Mouse (Mus musculus) limb, embryonic 12.5 days (tissue): ENCODE results near the gene Gm10799. TPM values are rescaled to one million over a fixed set of nuclear protein-coding genes. Genes with fewer than 3 reads are reported as not detected.
A peak's percentile ranks its signal among the peaks of the same experiment; 100 is the strongest.

Source experiments
- ATAC-seq: fragments of 200-750 bp; cut with Nextera tagmentation; 2 replicates; pipeline ENCODE4 v1.8.0; 2017; ENCODE audit warnings: low read depth, moderate TSS enrichment; ENCODE audit not compliant: insufficient number of reproducible peaks, insufficient read depth, low FRiP score, low TSS enrichment
- H3K27ac ChIP-seq: fragments of 300-500 bp; sonication (generic); 2 replicates; pipeline ENCODE4 v1.5.1; 2016; ENCODE audit warnings: mild to moderate bottlenecking, moderate library complexity
- H3K27me3 ChIP-seq: fragments of 300-500 bp; sonication (generic); 2 replicates; pipeline ENCODE4 v1.6.1; 2016; ENCODE audit warnings: mild to moderate bottlenecking, moderate library complexity
- H3K36me3 ChIP-seq: fragments of 300-500 bp; sonication (generic); 2 replicates; pipeline ENCODE4 v1.6.1; 2016; ENCODE audit warnings: mild to moderate bottlenecking, moderate library complexity
- H3K4me1 ChIP-seq: fragments of 300-500 bp; sonication (generic); replicated peaks from 2 replicates; pipeline ENCODE4 v1.6.1; 2016
- H3K4me2 ChIP-seq: fragments of 300-500 bp; sonication (generic); 2 replicates; pipeline ENCODE4 v1.6.1; 2016; ENCODE audit warnings: mild to moderate bottlenecking, moderate library complexity
- H3K4me3 ChIP-seq: fragments of 300-500 bp; sonication (generic); replicated peaks from 2 replicates; pipeline ENCODE4 v1.5.1; 2016; ENCODE audit warnings: mild to moderate bottlenecking
- H3K9ac ChIP-seq: fragments of 300-500 bp; sonication (generic); replicated peaks from 2 replicates; pipeline ENCODE4 v1.6.1; 2016; ENCODE audit warnings: mild to moderate bottlenecking, moderate library complexity
- H3K9me3 ChIP-seq: fragments of 300-500 bp; sonication (generic); 2 replicates; pipeline ENCODE4 v1.6.1; 2016; ENCODE audit warnings: mild to moderate bottlenecking, moderate library complexity
- WGBS: fragments of 180-500 bp; shearing (Covaris S2); methylation state at CpG from one replicate; pipeline ENCODE4 v1.1.7; 2016; 5-methylcytosine and 5-hydroxymethylcytosine counted together
- polyA plus RNA-seq: library from polyadenylated mRNA; unstranded; fragments of >200 nt; fragmentation: Nextera tagmentation; extraction: Ambion mirVana; gene quantifications from 2 replicates; pipeline ENCODE4 v1.2.1, GENCODE M21; 2016

Gm10799 gene
- polyA plus RNA-seq, 1 experiment from 2014 or later = not detected

DNA sequence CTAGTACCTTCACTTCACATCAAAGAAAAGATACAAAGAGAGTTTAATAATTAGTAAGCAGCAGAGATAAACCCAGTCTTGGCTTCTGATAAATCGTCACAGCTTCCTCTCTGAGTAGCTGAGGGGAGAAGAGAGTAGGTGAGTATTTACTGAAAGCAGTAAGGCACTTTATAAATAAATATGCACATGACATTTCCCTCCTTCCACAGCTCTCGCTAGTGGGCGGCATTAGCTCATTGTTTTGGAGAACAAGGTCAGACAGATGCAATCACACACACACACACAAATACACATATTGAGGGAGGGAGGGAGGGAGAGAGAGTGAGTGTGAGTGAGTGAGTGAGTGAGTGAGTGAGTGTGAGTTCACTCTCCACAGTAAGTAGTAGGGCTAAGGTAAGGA lies 32.0 kb downstream of the Gm10799 start:
- Histone ChIP-seq H3K36me3 (peaks cover 73% of the 10 kb centered on the region), H3K4me1 (no peaks in the 10 kb centered on the region), H3K27ac (no peak overlapping the region), H3K9ac (no peak overlapping the region), H3K9me3 (no peaks in the 10 kb centered on the region), H3K4me2 (no peak overlapping the region), H3K4me3 (no peak overlapping the region), H3K27me3 (no peaks in the 10 kb centered on the region)
- 86% methylated on average over 3 of the region's 3 CpGs for WGBS
- ATAC-seq = no peak

DNA sequence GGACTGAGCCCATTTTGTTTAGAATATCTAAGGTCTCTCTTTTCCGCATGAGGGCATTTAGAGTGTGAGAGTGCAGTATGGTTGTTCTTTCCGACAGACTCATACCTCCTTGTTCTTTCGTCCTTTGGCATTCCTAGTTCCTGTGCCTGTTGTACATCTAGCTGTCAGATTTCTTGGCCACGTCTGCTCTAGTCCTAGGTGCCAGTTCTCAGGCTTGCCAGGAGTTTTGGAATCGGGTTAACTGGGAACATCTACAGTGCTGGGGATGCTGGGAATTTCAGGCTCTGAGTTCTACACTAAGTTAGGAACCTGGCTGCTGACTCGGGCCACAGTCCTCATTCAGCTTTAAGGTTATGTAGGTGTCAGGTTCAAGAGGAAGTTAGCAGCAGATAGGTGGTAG lies 32.8 kb downstream of the Gm10799 start:
- no peaks in the 10 kb centered on the region for H3K27me3 ChIP-seq
- H3K9ac ChIP-seq = no peak overlapping the region
- H3K4me2 ChIP-seq = no peak overlapping the region
- WGBS = 88% methylated on average over 6 of the region's 6 CpGs
- no peaks in the 10 kb centered on the region for H3K9me3 ChIP-seq
- H3K4me1 ChIP-seq = no peaks in the 10 kb centered on the region
- H3K36me3 ChIP-seq = peaks cover 69% of the 10 kb centered on the region
- ATAC-seq = no peak
- no peak overlapping the region for H3K4me3 ChIP-seq
- no peak overlapping the region for H3K27ac ChIP-seq

GRCm38 (mm10) chr2:104034832-104035472 lies 33.4 kb downstream of the Gm10799 start:
- Histone ChIP-seq H3K9ac (no peak overlapping the region), H3K4me3 (no peak overlapping the region), H3K4me2 (no peak overlapping the region), H3K27me3 (no peaks in the 10 kb centered on the region), H3K4me1 (peaks cover under 1% of the 10 kb centered on the region), H3K36me3 (peaks cover 64% of the 10 kb centered on the region), H3K27ac (no peak overlapping the region), H3K9me3 (no peaks in the 10 kb centered on the region)
- no peak for ATAC-seq
- WGBS = 32% methylated on average over 3 of the region's 3 CpGs

- Histone ChIP-seq H3K27ac (no peak overlapping the region), H3K36me3 (peaks cover 46% of the 10 kb centered on the region), H3K9ac (no peak overlapping the region), H3K9me3 (no peaks in the 10 kb centered on the region), H3K4me2 (no peak overlapping the region), H3K4me1 (peaks cover 16% of the 10 kb centered on the region), H3K27me3 (no peaks in the 10 kb centered on the region), H3K4me3 (no peak overlapping the region)
- 91% methylated on average over 3 of the region's 3 CpGs for WGBS
- no peak for ATAC-seq
Observed at GRCm38 (mm10) chr2:104032056-104032455, 36.3 kb downstream of the Gm10799 start.

GRCm38 (mm10) chr2:104030381-104030780 lies 38.0 kb downstream of the Gm10799 start:
- Histone ChIP-seq H3K9ac (no peak overlapping the region), H3K27me3 (no peaks in the 10 kb centered on the region), H3K36me3 (peaks cover 31% of the 10 kb centered on the region), H3K9me3 (no peaks in the 10 kb centered on the region), H3K4me3 (no peak overlapping the region), H3K4me2 (no peak overlapping the region), H3K27ac (no peak overlapping the region), H3K4me1 (peaks cover 16% of the 10 kb centered on the region)
- 84% methylated on average over 3 of the region's 3 CpGs for WGBS
- no peak for ATAC-seq

GRCm38 (mm10) chr2:104029074-104029473 lies 39.3 kb downstream of the Gm10799 start:
- Histone ChIP-seq H3K36me3 (peaks cover 20% of the 10 kb centered on the region), H3K27me3 (no peaks in the 10 kb centered on the region), H3K4me1 (peaks cover 16% of the 10 kb centered on the region), H3K9me3 (no peaks in the 10 kb centered on the region), H3K4me2 (peak overlapping the region; percentile 80), H3K4me3 (peak overlapping the region; percentile 87), H3K9ac (peak overlapping the region; percentile 89; the same call in 1 of the 2 replicates), H3K27ac (no peak overlapping the region)
- 86% methylated on average over 2 of the region's 2 CpGs for WGBS
- no peak for ATAC-seq

DNA sequence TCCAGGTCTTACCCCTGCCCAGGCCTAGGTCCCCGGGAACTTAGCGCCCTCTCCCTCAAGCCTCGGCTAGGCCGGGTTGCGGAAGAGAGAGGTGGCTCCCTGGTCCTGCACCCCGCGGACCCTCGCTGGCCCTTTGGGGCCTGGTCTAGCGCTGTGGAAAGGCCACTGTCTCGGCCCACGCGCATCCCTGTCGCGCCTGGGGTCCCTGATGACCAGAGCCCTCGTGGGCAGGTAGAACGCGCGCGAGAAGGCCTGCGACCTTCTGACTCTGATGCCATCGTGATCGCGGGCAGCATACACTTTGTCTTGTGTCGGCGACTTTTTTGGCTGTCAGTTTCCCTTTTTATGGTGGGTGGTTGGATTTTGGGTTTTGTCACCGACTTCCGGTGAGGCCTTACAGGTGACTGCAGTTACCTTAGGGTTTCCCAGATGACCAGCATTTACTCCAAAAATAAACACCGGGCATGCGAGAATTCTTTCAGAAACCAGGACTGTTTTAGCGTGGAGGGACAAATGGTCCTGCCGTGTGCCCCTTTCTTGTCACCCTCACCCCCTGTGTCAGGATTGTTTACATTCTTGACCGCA lies 40.1 kb downstream of the Gm10799 start, which contains the start of gene 4931422A03Rik:
Gene 4931422A03Rik, minus strand, starts transcription at position 223 of the 585 bp plus-strand sequence.
- peak; percentile 50; the same call in 1 of the 2 replicates for ATAC-seq
- Histone ChIP-seq H3K27me3 (no peaks in the 10 kb centered on the region), H3K4me2 (peak within 1 kb of the TSS; percentile 80), H3K9ac (peak within 1 kb of the TSS; percentile 89), H3K9me3 (no peaks in the 10 kb centered on the region), H3K36me3 (peaks cover 13% of the 10 kb centered on the region), H3K4me1 (peaks cover 16% of the 10 kb centered on the region), H3K4me3 (peak within 1 kb of the TSS; percentile 87), H3K27ac (peak within 1 kb of the TSS; percentile 67; the same call in 1 of the 2 replicates)
- under 1% methylated on average over 32 of the region's 32 CpGs for WGBS

DNA sequence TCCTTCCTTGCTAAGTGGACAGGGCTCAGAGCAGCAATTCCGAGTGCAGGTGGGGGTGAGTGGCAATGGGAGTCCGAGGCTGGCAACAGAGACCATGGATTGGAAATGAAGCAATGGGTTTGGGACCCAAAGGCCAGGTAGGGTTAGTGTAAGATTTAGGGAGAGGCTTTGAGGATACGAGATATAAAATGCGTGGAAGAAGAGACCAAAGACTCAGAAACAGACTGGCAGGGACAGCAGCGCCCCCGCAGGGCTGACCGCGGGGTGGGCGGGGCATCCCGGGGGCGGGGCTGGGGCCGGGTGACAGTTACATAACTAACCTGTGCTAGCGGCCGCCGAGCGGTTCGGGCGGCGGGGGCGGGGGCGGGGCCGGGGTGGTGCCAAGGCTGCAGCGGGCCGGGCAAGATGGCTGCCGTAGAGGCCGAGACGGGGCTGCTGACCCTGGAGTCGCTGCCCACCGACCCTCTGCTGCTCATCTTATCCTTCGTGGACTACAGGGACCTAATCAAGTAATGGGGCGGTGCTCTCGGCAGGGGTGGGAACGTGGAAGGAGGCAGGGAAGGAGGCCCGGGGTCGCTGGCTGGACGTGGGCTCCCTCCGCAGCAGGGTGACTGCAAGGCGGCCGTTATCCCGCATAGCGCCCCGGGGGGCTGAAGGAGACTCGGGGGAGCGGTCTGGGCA lies 40.8 kb downstream of the Gm10799 start, which contains the start of gene Fbxo3:
Gene Fbxo3, plus strand, starts transcription at position 264 of the 681 bp plus-strand sequence.
- peak within 1 kb of the TSS; percentile 89 for H3K9ac ChIP-seq
- H3K4me1 ChIP-seq = peaks cover 16% of the 10 kb centered on the region
- peak within 1 kb of the TSS; percentile 67; the same call in 1 of the 2 replicates for H3K27ac ChIP-seq
- peak; percentile 96 for ATAC-seq
- 2% methylated on average over 43 of the region's 44 CpGs for WGBS
- no peaks in the 10 kb centered on the region for H3K27me3 ChIP-seq
- peaks cover 9% of the 10 kb centered on the region for H3K36me3 ChIP-seq
- H3K9me3 ChIP-seq = no peaks in the 10 kb centered on the region
- peak within 1 kb of the TSS; percentile 87 for H3K4me3 ChIP-seq
- peak within 1 kb of the TSS; percentile 80 for H3K4me2 ChIP-seq

DNA sequence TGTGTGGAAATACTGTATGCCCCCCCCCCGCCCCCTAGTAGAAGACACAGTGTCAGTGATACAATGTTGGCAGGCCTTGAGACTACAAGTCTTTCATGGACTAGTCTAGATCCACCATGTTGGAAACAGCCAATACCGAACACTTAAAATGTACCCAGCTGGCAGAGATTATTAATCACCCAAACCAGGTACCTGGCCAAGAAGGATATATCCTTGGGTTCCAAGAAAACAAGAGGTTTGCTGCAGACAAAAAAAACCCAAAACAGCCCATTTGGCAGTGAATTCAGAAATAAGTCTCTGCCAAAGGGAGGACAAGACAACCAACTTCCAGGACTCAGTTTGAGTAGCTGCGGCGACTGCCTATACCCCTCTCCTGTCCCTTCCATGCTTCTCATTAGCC lies 43.7 kb downstream of the Gm10799 start:
- Histone ChIP-seq H3K9ac (no peak overlapping the region), H3K4me3 (no peak overlapping the region), H3K4me2 (no peak overlapping the region), H3K36me3 (no peaks in the 10 kb centered on the region), H3K4me1 (peaks cover 13% of the 10 kb centered on the region), H3K9me3 (no peaks in the 10 kb centered on the region), H3K27ac (no peak overlapping the region), H3K27me3 (no peaks in the 10 kb centered on the region)
- no peak for ATAC-seq
- 89% methylated on average over 4 of the region's 4 CpGs for WGBS

DNA sequence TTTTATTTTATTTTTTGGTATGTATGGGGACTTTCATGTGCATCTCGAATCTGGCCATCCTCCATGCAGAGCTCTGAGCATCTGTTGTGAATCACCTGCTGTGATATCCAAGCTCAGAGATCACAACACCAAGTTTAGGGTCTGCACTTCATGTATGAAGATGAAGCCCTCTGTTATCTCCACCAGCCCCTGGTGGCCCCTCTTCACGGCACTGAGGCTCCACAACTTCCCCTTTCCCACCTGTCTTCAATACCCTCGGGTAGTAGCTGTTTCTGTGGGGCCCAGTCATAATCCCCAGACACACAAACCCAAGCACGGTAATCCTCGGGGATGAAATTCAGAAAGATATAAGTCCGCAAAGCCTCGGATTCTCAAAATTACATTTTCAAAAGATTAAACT lies 45.3 kb downstream of the Gm10799 start:
- H3K9me3 ChIP-seq = no peaks in the 10 kb centered on the region
- no peaks in the 10 kb centered on the region for H3K36me3 ChIP-seq
- H3K27me3 ChIP-seq = no peaks in the 10 kb centered on the region
- H3K4me2 ChIP-seq = no peak overlapping the region
- no peak for ATAC-seq
- H3K27ac ChIP-seq = no peak overlapping the region
- H3K4me3 ChIP-seq = no peak overlapping the region
- 81% methylated on average over 7 of the region's 7 CpGs for whole genome bisulfite sequencing
- H3K9ac ChIP-seq = no peak overlapping the region
- no peaks in the 10 kb centered on the region for H3K4me1 ChIP-seq
